Mouse (Mus musculus) ES-E14 (cell line): ENCODE measurements around the gene Jade2. TPM values are rescaled to one million over a fixed set of nuclear protein-coding genes. Genes with fewer than 3 reads are reported as not detected.

ENCODE experiments used
- DNase-seq: peaks from one replicate; pipeline ENCODE4 v3.0.0-alpha.2; 2013; ENCODE audit warnings: low read depth, low spot score
- H3K27ac ChIP-seq: 2 replicates; pipeline ENCODE4 v1.5.1; 2012; ENCODE audit warnings: low read depth, mild to moderate bottlenecking, low read length, moderate library complexity, mixed read lengths; ENCODE audit not compliant: poor library complexity, insufficient read depth, severe bottlenecking
- H3K36me3 ChIP-seq: 2 replicates; pipeline ENCODE4 v1.6.1; 2012; ENCODE audit warnings: mild to moderate bottlenecking, low read length, moderate library complexity, mixed read lengths; ENCODE audit not compliant: control insufficient read depth, poor library complexity, insufficient read depth, severe bottlenecking
- H3K4me1 ChIP-seq, 2 experiments: fragments of 150-350 bp in 1 of 2; sonication (generic) in 1 of 2; 2 replicates each; pipeline ENCODE4 v1.6.1; 2012; ENCODE audit warnings: low read length in 2 of 2, mild to moderate bottlenecking in 1 of 2, mixed read lengths in 1 of 2; ENCODE audit not compliant: control insufficient read depth in 2 of 2, insufficient read depth in 2 of 2, poor library complexity in 1 of 2
- H3K4me3 ChIP-seq, 2 experiments: fragments of 150-350 bp in 1 of 2; sonication (generic) in 1 of 2; 2 replicates each; pipeline ENCODE4 v1.5.1; 2012; ENCODE audit warnings: low read length in 2 of 2, low read depth in 1 of 2, mild to moderate bottlenecking in 1 of 2, mixed read lengths in 1 of 2; ENCODE audit not compliant: insufficient read depth in 1 of 2, poor library complexity in 1 of 2, severe bottlenecking in 1 of 2
- H3K9ac ChIP-seq: 2 replicates; pipeline ENCODE4 v1.6.1; 2012; ENCODE audit warnings: low read depth, mild to moderate bottlenecking, low read length, mixed read lengths; ENCODE audit not compliant: poor library complexity, insufficient read depth, severe bottlenecking
- H3K9me3 ChIP-seq: fragments of 150-350 bp; sonication (generic); 2 replicates; pipeline ENCODE4 v1.6.1; 2012; ENCODE audit warnings: low read depth, mild to moderate bottlenecking, low read length; ENCODE audit not compliant: control insufficient read depth, insufficient read depth
- CHD2 ChIP-seq: IDR thresholded peaks from 2 replicates; pipeline ENCODE4 v1.6.1; 2014; ENCODE audit warnings: mild to moderate bottlenecking, low read depth, low read length, inconsistent platforms
- HCFC1 ChIP-seq: IDR thresholded peaks from 2 replicates; pipeline ENCODE4 v1.6.1; 2012; ENCODE audit warnings: low read length, inconsistent platforms, borderline replicate concordance; ENCODE audit not compliant: insufficient read depth
- MAFK ChIP-seq: IDR thresholded peaks from 2 replicates; pipeline ENCODE4 v1.6.1; 2014; ENCODE audit warnings: mild to moderate bottlenecking, low read depth, low read length, inconsistent platforms; ENCODE audit not compliant: insufficient read depth
- ZC3H11A ChIP-seq: IDR thresholded peaks from 2 replicates; pipeline ENCODE4 v1.6.1; 2012; ENCODE audit warnings: low read depth, mild to moderate bottlenecking, inconsistent platforms, low read length, borderline replicate concordance
- ZNF384 ChIP-seq: IDR thresholded peaks from 2 replicates; pipeline ENCODE4 v1.6.1; 2012; ENCODE audit warnings: low read depth, low read length, inconsistent platforms
- in situ Hi-C, 2 experiments: fragments of 600-800 bp; cut with MboI; formaldehyde crosslinking; loops; one replicate each; pipeline ENCODE4 v1.15.1; 2025; ENCODE audit warnings: low sequenced_read_pairs in 2 of 2, inconsistent platforms in 1 of 2; ENCODE audit not compliant: unreplicated experiment in 2 of 2
- total RNA-seq: library from RNA; depleted of rRNA; stranded (reverse); fragments of 300-350 nt; gene quantifications from 2 replicates; pipeline ENCODE4 v1.2.3, GENCODE M21; 2012

Jade2 gene
- total RNA-seq, 1 experiment: 11.8 TPM

- TF ChIP-seq ZNF384: no peak
Measured at GRCm38 (mm10) chr11:51897311-51897710, 39.9 kb upstream of the Jade2 start.

GRCm38 (mm10) chr11:51896012-51896411, 38.6 kb upstream of the Jade2 start:
- Histone ChIP-seq H3K27ac (no peak overlapping the region), H3K4me1 (peaks cover 2 to 7% of the 10 kb centered on the region in 2 experiments; a peak in 3 of 4 replicates), H3K36me3 (no peaks in the 10 kb centered on the region), H3K9ac (no peak overlapping the region), H3K4me3 (no peak overlapping the region), H3K9me3 (no peaks in the 10 kb centered on the region)
- DNase-seq: no peak
- no peak for TF ChIP-seq CHD2
- TF ChIP-seq HCFC1: no peak
- TF ChIP-seq ZC3H11A: no peak
- no peak for TF ChIP-seq ZNF384
- TF ChIP-seq MAFK: no peak
- in situ Hi-C loops: no loop called here

More at GRCm38 (mm10) chr11:51897311-51897710, 39.9 kb upstream of the Jade2 start:
- in situ Hi-C loops: no loop called here
- H3K9me3 ChIP-seq: no peaks in the 10 kb centered on the region
- H3K4me1 ChIP-seq: peaks cover 2 to 7% of the 10 kb centered on the region in 2 experiments; a peak in 3 of 4 replicates
- no peak for DNase-seq
- H3K27ac ChIP-seq: no peak overlapping the region
- no peaks in the 10 kb centered on the region for H3K36me3 ChIP-seq
- H3K9ac ChIP-seq: no peak overlapping the region
- H3K4me3 ChIP-seq: peak overlapping the region; percentile 15 to 38; a peak in 3 of 4 replicates

- DNase-seq: no peak
- Histone ChIP-seq H3K9ac (no peak overlapping the region), H3K4me3 (no peak overlapping the region), H3K4me1 (peaks cover 2 to 7% of the 10 kb centered on the region in 2 experiments; a peak in 1 of 4 replicates), H3K9me3 (no peaks in the 10 kb centered on the region), H3K36me3 (no peaks in the 10 kb centered on the region), H3K27ac (no peak overlapping the region)
- in situ Hi-C loops: no loop called here
- TF ChIP-seq ZNF384: no peak
- no peak for TF ChIP-seq CHD2
- no peak for TF ChIP-seq HCFC1
- no peak for TF ChIP-seq ZC3H11A
- no peak for TF ChIP-seq MAFK
Measured at GRCm38 (mm10) chr11:51885681-51886080, 28.2 kb upstream of the Jade2 start.

GRCm38 (mm10) chr11:51884092-51884491, 26.6 kb upstream of the Jade2 start:
- no peaks in the 10 kb centered on the region for H3K36me3 ChIP-seq
- H3K4me3 ChIP-seq: no peak overlapping the region
- no peak overlapping the region for H3K27ac ChIP-seq
- H3K9me3 ChIP-seq: no peaks in the 10 kb centered on the region
- in situ Hi-C loops: no loop called here
- DNase-seq: no peak
- no peak overlapping the region for H3K9ac ChIP-seq
- H3K4me1 ChIP-seq: peaks cover 2 to 7% of the 10 kb centered on the region in 2 experiments; a peak in 1 of 4 replicates
- TF ChIP-seq ZNF384 (no peak), CHD2 (no peak), HCFC1 (no peak), MAFK (no peak)

- no peak for DNase-seq
- no peak overlapping the region for H3K27ac ChIP-seq
Measured at GRCm38 (mm10) chr11:51883670-51884069, 26.2 kb upstream of the Jade2 start.

More at GRCm38 (mm10) chr11:51883670-51884069, 26.2 kb upstream of the Jade2 start:
- H3K4me3 ChIP-seq: no peak overlapping the region
- H3K4me1 ChIP-seq: peaks cover 2 to 7% of the 10 kb centered on the region in 2 experiments; a peak in 1 of 4 replicates
- H3K36me3 ChIP-seq: no peaks in the 10 kb centered on the region
- in situ Hi-C loops: no loop called here
- no peaks in the 10 kb centered on the region for H3K9me3 ChIP-seq
- H3K9ac ChIP-seq: no peak overlapping the region
- no peak for TF ChIP-seq ZC3H11A
- no peak for TF ChIP-seq ZNF384
- TF ChIP-seq MAFK: no peak
- TF ChIP-seq HCFC1: no peak
- TF ChIP-seq CHD2: no peak
